Mouse (Mus musculus): Measurements from ENCODE around the gene Faap20. TPM values are rescaled to one million over a fixed set of nuclear protein-coding genes. Genes with fewer than 3 reads are reported as not detected.

Faap20 gene
- total and polyA plus RNA-seq, 3 experiments, result 18.6 to 34.4 TPM; not detected in 1

DNA sequence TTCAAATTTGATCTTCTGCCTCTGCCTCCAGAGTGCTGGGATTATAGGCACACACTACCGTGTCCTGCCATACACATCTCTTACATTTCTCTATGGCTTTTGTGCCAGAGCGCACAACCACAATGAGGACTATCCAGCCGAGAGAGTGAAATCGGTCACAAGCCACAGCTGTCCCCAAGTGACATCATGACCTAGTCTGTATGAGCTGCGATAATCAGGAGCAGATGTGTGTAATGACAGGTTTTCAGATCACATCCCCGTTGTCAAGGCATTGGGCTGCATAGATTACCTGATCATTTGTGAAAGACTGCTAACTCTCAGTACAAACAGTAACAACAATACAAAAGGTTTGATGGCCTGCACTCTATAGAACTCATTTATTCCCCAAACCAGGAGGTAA lies 28.4 kb downstream of the Faap20 start:
- DNase-seq (ENCODE audit: low read depth, low spot score), result no peak
- Histone ChIP-seq H3K4me3 (ENCODE audit: control insufficient read depth in 1 of 2, insufficient read depth in 1 of 2, low read depth in 2 of 2, low read length in 2 of 2) (no peak overlapping the region), H3K9me3 (replicated peaks; ENCODE audit: insufficient read depth, low read length) (no peaks in the 10 kb centered on the region), H3K27me3 (ENCODE audit: control insufficient read depth in 1 of 2, insufficient read depth in 2 of 2, low read length in 2 of 2) (no peaks in the 10 kb centered on the region; a peak in 1 of 4 replicates), H3K36me3 (ENCODE audit: control insufficient read depth in 1 of 2, insufficient read depth in 2 of 2, low read length in 2 of 2) (peaks cover 0 to 3% of the 10 kb centered on the region in 2 experiments; a peak in 2 of 4 replicates), H3K79me2 (ENCODE audit: control insufficient read depth, insufficient read depth, low read length, poor library complexity) (no peaks in the 10 kb centered on the region), H3K27ac (ENCODE audit: control insufficient read depth, low read depth, low read length) (no peak overlapping the region), H3K4me1 (ENCODE audit: control insufficient read depth in 1 of 2, insufficient read depth in 2 of 2, low read length in 2 of 2) (peaks cover 0 to 16% of the 10 kb centered on the region in 2 experiments; a peak in 2 of 4 replicates), H3K9ac (ENCODE audit: control insufficient read depth, low read depth, low read length, poor library complexity, severe bottlenecking) (no peak overlapping the region)
- TF ChIP-seq ELF1 (IDR thresholded peaks at IDR 0.05; ENCODE audit: low read depth, low read length), result no peak

DNA sequence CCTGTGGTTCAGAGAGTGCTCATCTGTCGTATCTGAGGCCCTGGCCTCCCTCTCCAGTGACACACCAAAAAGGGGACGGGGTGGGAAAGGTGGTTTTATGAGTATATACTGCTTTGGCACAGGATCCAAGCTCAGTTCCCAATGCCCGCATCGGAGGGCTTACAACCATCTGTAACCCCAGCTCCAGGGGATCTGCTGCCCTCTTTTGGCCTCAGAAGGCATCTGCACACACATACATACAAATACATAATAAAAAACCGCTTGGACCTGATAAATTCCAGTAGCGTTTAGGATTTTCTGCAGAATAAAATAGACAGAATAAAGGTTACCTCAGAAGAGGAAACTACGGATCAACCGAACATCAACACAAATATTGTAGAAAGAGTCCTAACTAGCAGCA lies 29.5 kb downstream of the Faap20 start:
- DNase-seq (ENCODE audit: low read depth, low spot score), result peak; percentile 52
- no peak overlapping the region for H3K27ac ChIP-seq (ENCODE audit: control insufficient read depth, low read depth, low read length)
- H3K4me3 ChIP-seq (ENCODE audit: control insufficient read depth in 1 of 2, insufficient read depth in 1 of 2, low read depth in 2 of 2, low read length in 2 of 2), result no peak overlapping the region
- H3K27me3 ChIP-seq (ENCODE audit: control insufficient read depth in 1 of 2, insufficient read depth in 2 of 2, low read length in 2 of 2), result peaks cover 0 to 1% of the 10 kb centered on the region in 2 experiments; a peak in 1 of 4 replicates
- H3K9me3 ChIP-seq (replicated peaks; ENCODE audit: insufficient read depth, low read length), result no peaks in the 10 kb centered on the region
- H3K36me3 ChIP-seq (ENCODE audit: control insufficient read depth in 1 of 2, insufficient read depth in 2 of 2, low read length in 2 of 2), result peaks cover 0 to 3% of the 10 kb centered on the region in 2 experiments; a peak in 2 of 4 replicates
- no peak overlapping the region for H3K9ac ChIP-seq (ENCODE audit: control insufficient read depth, low read depth, low read length, poor library complexity, severe bottlenecking)
- H3K79me2 ChIP-seq (ENCODE audit: control insufficient read depth, insufficient read depth, low read length, poor library complexity), result no peaks in the 10 kb centered on the region
- peaks cover 0 to 16% of the 10 kb centered on the region in 2 experiments; a peak in 2 of 4 replicates for H3K4me1 ChIP-seq (ENCODE audit: control insufficient read depth in 1 of 2, insufficient read depth in 2 of 2, low read length in 2 of 2)
- TF ChIP-seq NRF1 (IDR thresholded peaks at IDR 0.05; ENCODE audit: insufficient read depth, low read depth, low read length, poor library complexity, severe bottlenecking) (no peak), CTCF (IDR thresholded peaks at IDR 0.05 in 2 of 3, conservative IDR thresholded peaks at IDR 0.05 in 1 of 3; ENCODE audit: control insufficient read depth in 1 of 3, insufficient read depth in 1 of 3, low read depth in 2 of 3, low read length in 3 of 3, poor library complexity in 1 of 3, severe bottlenecking in 1 of 3) (peak; percentile 24 to 59 (median 57); a peak in 5 of 6 replicates), UBTF (IDR thresholded peaks at IDR 0.05; ENCODE audit: borderline replicate concordance, insufficient read depth, low read depth, low read length) (no peak), BHLHE40 (IDR thresholded peaks at IDR 0.05; ENCODE audit: borderline replicate concordance, low read depth, low read length) (no peak), RAD21 (IDR thresholded peaks at IDR 0.05; ENCODE audit: low read depth, low read length) (peak; percentile 59), GATA1 (IDR thresholded peaks at IDR 0.05; ENCODE audit: low read depth, low read length) (no peak), SMC3 (IDR thresholded peaks at IDR 0.05; ENCODE audit: low read depth, low read length) (peak; percentile 49), ZC3H11A (IDR thresholded peaks at IDR 0.05; ENCODE audit: low read depth, low read length) (peak; percentile 29; the same call in 1 of the 2 replicates), MXI1 (IDR thresholded peaks at IDR 0.05; ENCODE audit: low read depth, low read length) (no peak), MAX (IDR thresholded peaks at IDR 0.05; ENCODE audit: low read length) (no peak), POLR2AphosphoS2 (IDR thresholded peaks at IDR 0.05; ENCODE audit: low read length) (no peak)

DNA sequence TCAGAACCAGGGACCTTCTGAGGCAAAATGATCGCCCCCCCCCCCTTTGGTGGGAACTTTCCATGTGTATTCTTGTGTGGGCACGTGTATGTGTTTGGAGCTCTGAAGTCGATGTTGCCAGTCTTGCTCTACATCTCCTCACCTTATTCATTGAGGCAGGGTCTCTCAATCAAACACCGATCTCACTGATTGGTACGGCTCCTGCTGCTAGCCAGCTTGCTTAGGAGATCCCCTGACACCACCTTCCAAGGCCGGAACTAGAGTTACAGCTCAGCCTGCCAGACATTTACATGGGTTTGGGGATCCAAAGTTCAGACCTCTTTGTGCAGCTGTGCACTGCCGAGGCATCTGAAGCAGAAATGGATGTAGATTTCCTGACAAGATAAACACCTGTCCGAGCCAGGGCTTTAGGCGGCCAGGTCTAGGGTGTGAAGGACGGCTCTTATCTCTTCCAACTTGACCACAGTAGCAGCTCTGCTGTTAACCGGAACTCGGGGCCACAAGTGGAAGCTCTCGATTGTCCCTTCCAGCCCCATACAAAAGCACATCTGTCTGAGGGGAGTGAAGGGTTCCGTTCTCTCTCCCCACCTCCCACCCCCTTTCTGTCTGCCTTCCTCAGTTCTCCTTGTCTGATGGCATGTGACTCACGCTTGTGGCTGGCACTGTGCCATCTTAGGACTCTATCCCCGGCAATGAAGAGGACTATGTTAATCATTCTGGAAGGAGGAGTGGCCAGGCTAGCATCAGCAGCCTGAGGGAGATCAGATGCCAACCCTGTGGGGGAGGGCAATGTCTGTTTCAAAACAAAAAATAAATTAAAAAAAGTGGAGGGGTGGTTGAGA lies 30.5 kb downstream of the Faap20 start:
- Histone ChIP-seq H3K4me3 (ENCODE audit: control insufficient read depth in 1 of 2, insufficient read depth in 1 of 2, low read depth in 2 of 2, low read length in 2 of 2) (no peak overlapping the region), H3K9me3 (replicated peaks; ENCODE audit: insufficient read depth, low read length) (no peaks in the 10 kb centered on the region), H3K27me3 (ENCODE audit: control insufficient read depth in 1 of 2, insufficient read depth in 2 of 2, low read length in 2 of 2) (peaks cover 0 to 1% of the 10 kb centered on the region in 2 experiments; a peak in 1 of 4 replicates), H3K4me1 (ENCODE audit: control insufficient read depth in 1 of 2, insufficient read depth in 2 of 2, low read length in 2 of 2) (peaks cover 0 to 16% of the 10 kb centered on the region in 2 experiments; a peak in 2 of 4 replicates), H3K36me3 (ENCODE audit: control insufficient read depth in 1 of 2, insufficient read depth in 2 of 2, low read length in 2 of 2) (peaks cover 0 to 3% of the 10 kb centered on the region in 2 experiments; a peak in 2 of 4 replicates), H3K27ac (ENCODE audit: control insufficient read depth, low read depth, low read length) (no peak overlapping the region), H3K9ac (ENCODE audit: control insufficient read depth, low read depth, low read length, poor library complexity, severe bottlenecking) (no peak overlapping the region), H3K79me2 (ENCODE audit: control insufficient read depth, insufficient read depth, low read length, poor library complexity) (no peaks in the 10 kb centered on the region)
- DNase-seq (ENCODE audit: low read depth, low spot score), result peak; percentile 65
- no peak for TF ChIP-seq MAFK (IDR thresholded peaks at IDR 0.05; ENCODE audit: borderline replicate concordance, low read depth, low read length)
- TF ChIP-seq HCFC1 (IDR thresholded peaks at IDR 0.05; ENCODE audit: low read depth, low read length), result no peak
- TF ChIP-seq GATA1 (IDR thresholded peaks at IDR 0.05; ENCODE audit: low read depth, low read length), result 0 out of 2 replicates have a peak, but pooled peaks have one; percentile 53
- TF ChIP-seq MAZ (IDR thresholded peaks at IDR 0.05; ENCODE audit: low read depth, low read length), result no peak
- peak; percentile 78 for TF ChIP-seq BHLHE40 (IDR thresholded peaks at IDR 0.05; ENCODE audit: borderline replicate concordance, low read depth, low read length)

Measured in MEL (cell line).